12 mouse cellular contexts compared by ENCODE assay signal in genomic region chr2:33717821-33718351, GRCm38 (mm10).
DNase-seq lines count a peak whose midpoint lies in the region; ATAC-seq and TF ChIP-seq lines count a peak whose summit lies in the region.
"Had no signal": no experiment of that assay in that cellular context is flagged by ENCODE, and none has a peak within 500 bp of the region (broad histone marks: within the 10 kb centered on the region; RNA-seq: fewer than 3 reads in every experiment).

No protein-coding gene starts in this region.

- no peak for ATAC-seq in heart, embryonic 15.5 days (replicated peaks; ENCODE audit: insufficient number of reproducible peaks, insufficient read depth, low FRiP score, low read depth)
- ATAC-seq in embryonic facial prominence, embryonic 11.5 days (replicated peaks; ENCODE audit: insufficient number of reproducible peaks, low FRiP score, low TSS enrichment, low read depth), result no peak
- no peak for ATAC-seq in limb, embryonic 13.5 days (ENCODE audit: low FRiP score, low read depth)

- no peaks in the 10 kb centered on the region for H3K79me2 ChIP-seq in C2C12 (ENCODE audit: control insufficient read depth, insufficient read depth)

- 0 out of 2 replicates have a peak overlapping the region, but pooled peaks have one; percentile 2 for H3K4me3 ChIP-seq in heart, embryonic 15.5 days
- no peak overlapping the region for H3K4me3 ChIP-seq in C2C12 (ENCODE audit: insufficient read depth, poor library complexity, severe bottlenecking)
- 0 out of 2 replicates have a peak overlapping the region, but pooled peaks have one; percentile 6 for H3K4me3 ChIP-seq in embryonic facial prominence, embryonic 11.5 days (ENCODE audit: low read depth, low read length)
- peak overlapping the region; percentile 43 for H3K4me3 ChIP-seq in limb, embryonic 13.5 days
- H3K4me3 ChIP-seq: megakaryocyte, embryonic 14.5 days had no signal

- no peak overlapping the region for H3K9ac ChIP-seq in heart, embryonic 15.5 days
- H3K9ac ChIP-seq in embryonic facial prominence, embryonic 11.5 days (replicated peaks; ENCODE audit: low read length), result peak overlapping the region; percentile 23; the same call in 1 of the 2 replicates
- H3K9ac ChIP-seq in limb, embryonic 13.5 days, result peak overlapping the region; percentile 76

- no peak overlapping the region for H3K27ac ChIP-seq in heart, embryonic 15.5 days
- H3K27ac ChIP-seq in embryonic facial prominence, embryonic 11.5 days (replicated peaks; ENCODE audit: low read depth, low read length), result peak overlapping the region; percentile 54; the same call in 1 of the 2 replicates
- peak overlapping the region; percentile 98 for H3K27ac ChIP-seq in limb, embryonic 13.5 days

- H3K4me2 ChIP-seq in heart, embryonic 15.5 days, result peak overlapping the region; percentile 39
- peak overlapping the region; percentile 32 for H3K4me2 ChIP-seq in embryonic facial prominence, embryonic 11.5 days (ENCODE audit: low read depth, low read length)
- H3K4me2 ChIP-seq in limb, embryonic 13.5 days (replicated peaks), result peak overlapping the region; percentile 67

- H3K9me3 ChIP-seq in heart, embryonic 15.5 days (replicated peaks), result no peaks in the 10 kb centered on the region
- no peaks in the 10 kb centered on the region for H3K9me3 ChIP-seq in embryonic facial prominence, embryonic 11.5 days (replicated peaks; ENCODE audit: control insufficient read depth, low read length)
- no peaks in the 10 kb centered on the region for H3K9me3 ChIP-seq in limb, embryonic 13.5 days

- H3K36me3 ChIP-seq in heart, embryonic 15.5 days, result no peaks in the 10 kb centered on the region
- H3K36me3 ChIP-seq in C2C12 (ENCODE audit: control insufficient read depth, insufficient read depth), result no peaks in the 10 kb centered on the region
- H3K36me3 ChIP-seq in embryonic facial prominence, embryonic 11.5 days (replicated peaks; ENCODE audit: control insufficient read depth, insufficient read depth, low read depth, low read length), result no peaks in the 10 kb centered on the region
- no peaks in the 10 kb centered on the region for H3K36me3 ChIP-seq in limb, embryonic 13.5 days

- no peak for TF ChIP-seq CTCF in C2C12 (IDR thresholded peaks at IDR 0.05; ENCODE audit: control insufficient read depth, insufficient read depth, insufficient read length)

- no peak overlapping the region for H3ac ChIP-seq in C2C12 (ENCODE audit: control insufficient read depth, insufficient read length, low read depth)

- WGBS in heart, embryonic 15.5 days, result 17% methylated on average over 21 of the region's 21 CpGs
- WGBS in embryonic facial prominence, embryonic 11.5 days, result 8% methylated on average over 21 of the region's 21 CpGs
- 4% methylated on average over 21 of the region's 21 CpGs for WGBS in limb, embryonic 13.5 days

- peaks cover 17% of the 10 kb centered on the region for H3K4me1 ChIP-seq in heart, embryonic 15.5 days (replicated peaks)
- H3K4me1 ChIP-seq in embryonic facial prominence, embryonic 11.5 days (ENCODE audit: control insufficient read depth, insufficient read depth, low read length), result peaks cover 15% of the 10 kb centered on the region
- H3K4me1 ChIP-seq in limb, embryonic 13.5 days, result peaks cover 74% of the 10 kb centered on the region
- H3K4me1 ChIP-seq: megakaryocyte, embryonic 14.5 days had no signal

- H3K27me3 ChIP-seq in heart, embryonic 15.5 days, result peaks cover 38% of the 10 kb centered on the region
- peaks cover 59% of the 10 kb centered on the region for H3K27me3 ChIP-seq in C2C12 (ENCODE audit: control insufficient read depth, insufficient read depth, insufficient read length)
- H3K27me3 ChIP-seq in embryonic facial prominence, embryonic 11.5 days (ENCODE audit: control insufficient read depth, insufficient read depth, low read length), result peaks cover 4% of the 10 kb centered on the region; the same call in 1 of the 2 replicates
- peaks cover 14% of the 10 kb centered on the region; the same call in 1 of the 2 replicates for H3K27me3 ChIP-seq in limb, embryonic 13.5 days

- H3K79me3 ChIP-seq in C2C12 (ENCODE audit: low read depth), result no peaks in the 10 kb centered on the region

- DNase-seq in heart, adult 9 months (ENCODE audit: low spot score in 2 of 2), result no peak
- DNase-seq in embryonic facial prominence, embryonic 11.5 days (ENCODE audit: low spot score), result peak; percentile 69
- DNase-seq in yolk sac, embryonic 10.5 days (ENCODE audit: low spot score), result no peak
- DNase-seq in gastrocnemius, postnatal 25 days, result no peak
- DNase-seq in urinary bladder, adult 18-20 months (ENCODE audit: low spot score in 2 of 2), result no peak
- DNase-seq: layer of hippocampus, postnatal 36 days; right cerebral cortex, postnatal 14 days; thymus, postnatal 14 days had no signal

TF ChIP-seq in C2C12, 6 proteins besides CTCF, POLR2A, EP300 and RAD21:
- TF ChIP-seq CEBPB (IDR thresholded peaks at IDR 0.05; ENCODE audit: low read depth) (peak; percentile 82), FOSL1 (IDR thresholded peaks at IDR 0.05; ENCODE audit: insufficient read depth, low read length, poor library complexity, severe bottlenecking) (no peak)
